Mouse (Mus musculus): ENCODE measurements at regions not wholly inside any gene's neighbourhood (a gene's known extent, or its start where the extent isn't known, plus 50 kb on each side); places are given as distances from the start of the nearest gene placed in this dataset.

- Histone ChIP-seq H3K27ac (ENCODE audit: low read depth, low read length) (no peak overlapping the region), H3K4me2 (replicated peaks; ENCODE audit: low read depth, low read length) (no peak overlapping the region), H3K4me3 (ENCODE audit: low read depth, low read length) (no peak overlapping the region), H3K4me1 (replicated peaks; ENCODE audit: control insufficient read depth, insufficient read depth, low read length) (no peaks in the 10 kb centered on the region), H3K9me3 (ENCODE audit: control insufficient read depth, low read length) (no peaks in the 10 kb centered on the region), H3K9ac (ENCODE audit: low read depth, low read length) (no peak overlapping the region), H3K27me3 (ENCODE audit: control insufficient read depth, insufficient read depth, low read length) (no peaks in the 10 kb centered on the region), H3K36me3 (ENCODE audit: control insufficient read depth, insufficient read depth, low read length) (no peaks in the 10 kb centered on the region)
- WGBS: 10% methylated on average over 3 of the region's 3 CpGs
- DNase-seq (ENCODE audit: low spot score) (no peak), ATAC-seq (ENCODE audit: low FRiP score) (no peak)
These were observed 134.3 kb downstream of the Moxd1 start for GRCm38 (mm10) chr10:24357636-24358035.

GRCm38 (mm10) chr10:24361424-24361823, 138.1 kb downstream of the Moxd1 start:
- Histone ChIP-seq H3K27me3 (ENCODE audit: control insufficient read depth, insufficient read depth, low read length) (no peaks in the 10 kb centered on the region), H3K4me3 (ENCODE audit: low read depth, low read length) (no peak overlapping the region), H3K4me2 (replicated peaks; ENCODE audit: low read depth, low read length) (no peak overlapping the region), H3K9ac (ENCODE audit: low read depth, low read length) (no peak overlapping the region), H3K4me1 (replicated peaks; ENCODE audit: control insufficient read depth, insufficient read depth, low read length) (no peaks in the 10 kb centered on the region), H3K27ac (ENCODE audit: low read depth, low read length) (no peak overlapping the region), H3K9me3 (ENCODE audit: control insufficient read depth, low read length) (no peaks in the 10 kb centered on the region), H3K36me3 (ENCODE audit: control insufficient read depth, insufficient read depth, low read length) (no peaks in the 10 kb centered on the region)
- WGBS: 90% methylated on average over 3 of the region's 3 CpGs
- DNase-seq (ENCODE audit: low spot score): no peak
- ATAC-seq (ENCODE audit: low FRiP score): no peak

GRCm38 (mm10) chr10:24365369-24365768, 142.1 kb downstream of the Moxd1 start:
- Histone ChIP-seq H3K27me3 (ENCODE audit: control insufficient read depth, insufficient read depth, low read length) (no peaks in the 10 kb centered on the region), H3K9me3 (ENCODE audit: control insufficient read depth, low read length) (no peaks in the 10 kb centered on the region), H3K27ac (ENCODE audit: low read depth, low read length) (no peak overlapping the region), H3K4me2 (replicated peaks; ENCODE audit: low read depth, low read length) (no peak overlapping the region), H3K36me3 (ENCODE audit: control insufficient read depth, insufficient read depth, low read length) (no peaks in the 10 kb centered on the region), H3K9ac (ENCODE audit: low read depth, low read length) (no peak overlapping the region), H3K4me3 (ENCODE audit: low read depth, low read length) (no peak overlapping the region), H3K4me1 (replicated peaks; ENCODE audit: control insufficient read depth, insufficient read depth, low read length) (no peaks in the 10 kb centered on the region)
- no peak for ATAC-seq (ENCODE audit: low FRiP score)
- no peak for DNase-seq (ENCODE audit: low spot score)
- whole genome bisulfite sequencing: 82% methylated on average over 5 of the region's 5 CpGs

DNA sequence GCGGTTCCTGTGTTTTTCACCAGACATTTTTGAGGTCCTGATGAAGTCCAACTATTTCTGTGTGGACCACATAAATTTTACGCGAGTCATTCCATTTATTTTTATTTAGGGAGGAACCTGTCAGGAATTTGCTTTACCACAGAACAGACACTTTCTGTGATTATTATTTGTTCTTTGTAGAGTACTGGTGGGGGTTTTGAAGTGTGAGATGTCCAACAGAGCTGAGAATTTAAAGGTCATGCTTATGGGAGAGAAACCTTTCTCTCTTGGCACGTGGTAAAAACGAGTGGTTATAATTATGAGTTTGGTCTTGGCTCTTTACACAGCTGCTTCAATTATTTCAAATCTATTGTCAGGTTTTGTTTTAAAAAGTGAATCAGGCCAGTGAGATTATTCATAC, 143.7 kb downstream of the Moxd1 start:
- no peak for ATAC-seq (ENCODE audit: low FRiP score)
- H3K4me2 ChIP-seq (replicated peaks; ENCODE audit: low read depth, low read length): no peak overlapping the region
- H3K4me3 ChIP-seq (ENCODE audit: low read depth, low read length): no peak overlapping the region
- no peak overlapping the region for H3K27ac ChIP-seq (ENCODE audit: low read depth, low read length)
- H3K4me1 ChIP-seq (replicated peaks; ENCODE audit: control insufficient read depth, insufficient read depth, low read length): no peaks in the 10 kb centered on the region
- no peaks in the 10 kb centered on the region for H3K36me3 ChIP-seq (ENCODE audit: control insufficient read depth, insufficient read depth, low read length)
- no peak for DNase-seq (ENCODE audit: low spot score)
- H3K9me3 ChIP-seq (ENCODE audit: control insufficient read depth, low read length): no peaks in the 10 kb centered on the region
- no peak overlapping the region for H3K9ac ChIP-seq (ENCODE audit: low read depth, low read length)
- no peaks in the 10 kb centered on the region for H3K27me3 ChIP-seq (ENCODE audit: control insufficient read depth, insufficient read depth, low read length)
- 79% methylated on average over 5 of the region's 5 CpGs for WGBS

DNA sequence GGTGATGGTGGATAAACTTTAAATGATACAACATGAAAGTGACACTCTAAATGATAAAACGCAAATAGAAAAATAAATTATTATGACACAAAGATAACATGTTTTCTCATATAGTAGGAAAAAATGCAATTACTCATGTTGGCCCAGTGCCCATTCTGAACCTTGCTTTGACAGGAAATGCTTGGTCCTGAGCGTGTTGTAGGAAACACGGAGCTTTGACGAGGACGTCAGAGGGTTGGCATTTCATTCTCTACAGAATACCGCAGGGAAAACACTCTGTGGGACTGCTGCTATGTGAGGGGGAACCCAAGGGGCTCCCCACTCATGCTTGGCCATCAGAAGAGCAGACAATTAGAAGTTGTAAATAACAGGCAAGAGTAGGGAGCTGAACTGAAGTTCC, 150.6 kb downstream of the Moxd1 start:
- Histone ChIP-seq H3K9me3 (ENCODE audit: control insufficient read depth, low read length) (no peaks in the 10 kb centered on the region), H3K27ac (ENCODE audit: low read depth, low read length) (no peak overlapping the region), H3K4me2 (replicated peaks; ENCODE audit: low read depth, low read length) (no peak overlapping the region), H3K27me3 (ENCODE audit: control insufficient read depth, insufficient read depth, low read length) (no peaks in the 10 kb centered on the region), H3K4me3 (ENCODE audit: low read depth, low read length) (no peak overlapping the region), H3K4me1 (replicated peaks; ENCODE audit: control insufficient read depth, insufficient read depth, low read length) (no peaks in the 10 kb centered on the region), H3K36me3 (ENCODE audit: control insufficient read depth, insufficient read depth, low read length) (no peaks in the 10 kb centered on the region), H3K9ac (ENCODE audit: low read depth, low read length) (no peak overlapping the region)
- 81% methylated on average over 6 of the region's 6 CpGs for WGBS
- ATAC-seq (ENCODE audit: low FRiP score): no peak
- DNase-seq (ENCODE audit: low spot score): no peak

DNA sequence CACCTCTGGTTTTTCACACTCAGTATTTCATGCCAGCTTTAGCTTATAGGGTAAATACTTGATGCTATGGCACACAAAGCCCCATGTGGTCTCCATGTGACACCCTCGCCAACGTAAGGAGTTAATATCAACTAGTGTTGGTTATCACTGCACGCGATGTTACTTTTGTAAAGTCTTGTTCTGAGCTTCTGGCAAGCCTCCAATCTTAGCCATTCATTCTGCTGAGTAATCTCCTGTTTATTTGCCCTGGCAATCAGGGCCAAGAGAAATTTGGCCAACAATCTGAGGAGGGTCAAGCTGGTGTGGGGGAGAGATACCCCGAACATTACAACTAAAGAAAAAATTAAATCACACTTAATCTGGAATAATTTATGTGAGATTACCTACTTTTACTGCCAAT, 156.0 kb downstream of the Moxd1 start:
- Histone ChIP-seq H3K9ac (ENCODE audit: low read depth, low read length) (no peak overlapping the region), H3K4me1 (replicated peaks; ENCODE audit: control insufficient read depth, insufficient read depth, low read length) (no peaks in the 10 kb centered on the region), H3K9me3 (ENCODE audit: control insufficient read depth, low read length) (no peaks in the 10 kb centered on the region), H3K27ac (ENCODE audit: low read depth, low read length) (no peak overlapping the region), H3K27me3 (ENCODE audit: control insufficient read depth, insufficient read depth, low read length) (no peaks in the 10 kb centered on the region), H3K4me2 (replicated peaks; ENCODE audit: low read depth, low read length) (no peak overlapping the region), H3K4me3 (ENCODE audit: low read depth, low read length) (no peak overlapping the region), H3K36me3 (ENCODE audit: control insufficient read depth, insufficient read depth, low read length) (no peaks in the 10 kb centered on the region)
- DNase-seq (ENCODE audit: low spot score) (no peak), ATAC-seq (ENCODE audit: low FRiP score) (no peak)
- 94% methylated on average over 5 of the region's 5 CpGs for WGBS

DNA sequence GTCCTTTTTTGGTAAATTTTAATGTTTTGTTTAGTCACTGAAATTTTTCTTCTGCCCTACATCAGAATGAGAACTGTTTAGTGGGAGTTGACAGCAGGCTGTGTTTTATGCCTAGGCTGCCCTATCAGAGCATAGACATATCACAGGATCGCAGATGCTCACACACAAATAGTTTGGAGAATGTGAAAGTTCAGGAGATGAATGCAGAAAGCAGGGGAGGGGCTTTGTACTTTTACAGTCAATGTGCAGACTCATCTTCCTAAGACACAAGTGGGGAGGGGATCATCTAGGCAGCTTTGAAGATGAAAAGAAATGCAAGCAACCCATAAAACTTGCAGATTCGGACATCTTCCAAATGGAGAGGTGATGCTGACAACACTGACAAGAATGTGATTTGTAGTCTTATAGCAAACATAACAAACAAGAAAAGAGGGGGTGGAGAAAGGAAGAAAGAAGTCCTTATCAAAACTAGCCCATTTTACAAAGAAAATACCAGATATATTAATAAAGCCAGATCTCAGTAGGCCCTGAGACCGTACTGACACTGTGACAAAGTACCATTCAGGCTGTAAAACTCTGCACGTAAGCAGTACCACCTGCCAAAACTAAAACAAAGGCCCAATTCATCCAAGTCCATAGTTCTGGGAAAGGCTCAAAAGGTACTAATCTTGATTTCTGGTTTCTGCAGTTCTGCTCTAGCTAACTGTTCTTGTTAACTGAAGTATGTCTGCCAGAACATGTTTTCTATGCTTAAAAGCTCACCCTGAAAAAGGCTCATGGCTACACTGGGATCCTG, 157.4 kb downstream of the Moxd1 start:
- 82% methylated on average over 4 of the region's 4 CpGs for WGBS
- H3K4me2 ChIP-seq (replicated peaks; ENCODE audit: low read depth, low read length): no peak overlapping the region
- H3K4me1 ChIP-seq (replicated peaks; ENCODE audit: control insufficient read depth, insufficient read depth, low read length): no peaks in the 10 kb centered on the region
- H3K27ac ChIP-seq (ENCODE audit: low read depth, low read length): no peak overlapping the region
- no peak overlapping the region for H3K9ac ChIP-seq (ENCODE audit: low read depth, low read length)
- no peaks in the 10 kb centered on the region for H3K27me3 ChIP-seq (ENCODE audit: control insufficient read depth, insufficient read depth, low read length)
- ATAC-seq (ENCODE audit: low FRiP score) (no peak), DNase-seq (ENCODE audit: low spot score) (no peak)
- H3K9me3 ChIP-seq (ENCODE audit: control insufficient read depth, low read length): no peaks in the 10 kb centered on the region
- H3K4me3 ChIP-seq (ENCODE audit: low read depth, low read length): no peak overlapping the region
- H3K36me3 ChIP-seq (ENCODE audit: control insufficient read depth, insufficient read depth, low read length): no peaks in the 10 kb centered on the region

DNA sequence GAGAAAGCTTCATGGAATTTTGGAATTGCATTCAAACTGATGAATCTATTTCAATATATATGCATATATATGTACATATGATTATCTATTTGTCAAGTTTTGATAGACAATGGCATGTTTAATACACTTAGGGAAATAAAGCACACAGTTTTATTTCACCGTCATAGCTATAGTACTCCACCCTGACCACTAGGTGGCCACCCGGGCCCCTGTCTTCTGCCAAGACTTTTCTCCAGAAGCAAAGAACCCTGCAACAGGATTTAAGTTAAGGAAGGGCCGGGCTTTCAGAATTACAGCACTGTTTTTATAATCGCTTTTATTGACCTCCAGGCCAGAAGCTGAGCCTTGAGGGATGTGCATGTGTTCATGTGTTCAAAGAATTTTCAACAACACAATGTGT, 158.6 kb downstream of the Moxd1 start:
- WGBS: 26% methylated on average over 4 of the region's 4 CpGs

DNA sequence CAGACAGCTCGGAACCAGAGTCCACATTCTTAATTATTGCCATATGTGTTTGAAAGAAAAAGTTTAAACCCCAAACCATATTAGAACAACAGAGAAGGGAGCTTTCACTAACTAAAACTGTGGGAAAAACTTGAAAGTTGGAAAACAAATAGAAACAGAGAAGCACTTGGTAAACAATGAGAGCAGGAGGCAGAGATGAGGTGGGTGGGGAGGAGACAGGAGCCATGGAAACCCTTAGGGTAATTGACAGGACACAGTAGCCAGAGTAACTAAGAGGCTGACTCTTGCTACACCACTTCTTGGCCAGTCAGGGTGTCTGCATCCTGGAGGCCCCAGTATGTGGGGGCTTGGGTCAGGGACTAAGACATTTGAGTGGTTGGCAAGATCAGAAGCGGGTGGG, 160.7 kb downstream of the Moxd1 start:
- Histone ChIP-seq H3K27me3 (ENCODE audit: control insufficient read depth, insufficient read depth, low read length) (no peaks in the 10 kb centered on the region), H3K4me2 (replicated peaks; ENCODE audit: low read depth, low read length) (no peak overlapping the region), H3K36me3 (ENCODE audit: control insufficient read depth, insufficient read depth, low read length) (no peaks in the 10 kb centered on the region), H3K4me1 (replicated peaks; ENCODE audit: control insufficient read depth, insufficient read depth, low read length) (no peaks in the 10 kb centered on the region), H3K9me3 (ENCODE audit: control insufficient read depth, low read length) (no peaks in the 10 kb centered on the region), H3K27ac (ENCODE audit: low read depth, low read length) (no peak overlapping the region), H3K9ac (ENCODE audit: low read depth, low read length) (no peak overlapping the region), H3K4me3 (ENCODE audit: low read depth, low read length) (no peak overlapping the region)
- ATAC-seq (ENCODE audit: low FRiP score) (no peak), DNase-seq (ENCODE audit: low spot score) (no peak)
- 77% methylated on average over 2 of the region's 2 CpGs for WGBS

More for the DNA sequence above, 158.6 kb downstream of the Moxd1 start:
- 0 out of 2 replicates have a peak, but pooled peaks have one; percentile 43 for ATAC-seq (ENCODE audit: low FRiP score)
- Histone ChIP-seq H3K4me2 (replicated peaks; ENCODE audit: low read depth, low read length) (no peak overlapping the region), H3K36me3 (ENCODE audit: control insufficient read depth, insufficient read depth, low read length) (no peaks in the 10 kb centered on the region), H3K4me1 (replicated peaks; ENCODE audit: control insufficient read depth, insufficient read depth, low read length) (no peaks in the 10 kb centered on the region), H3K9me3 (ENCODE audit: control insufficient read depth, low read length) (no peaks in the 10 kb centered on the region), H3K27ac (ENCODE audit: low read depth, low read length) (no peak overlapping the region), H3K4me3 (ENCODE audit: low read depth, low read length) (no peak overlapping the region), H3K27me3 (ENCODE audit: control insufficient read depth, insufficient read depth, low read length) (no peaks in the 10 kb centered on the region), H3K9ac (ENCODE audit: low read depth, low read length) (no peak overlapping the region)
- DNase-seq (ENCODE audit: low spot score): peak; percentile 55

Measured in hindbrain, embryonic 11.5 days (tissue).